Mouse (Mus musculus) CH12.LX (cell line): ENCODE measurements around the gene Vamp9. TPM values are rescaled to one million over a fixed set of nuclear protein-coding genes. Genes with fewer than 3 reads are reported as not detected.

Experiments
- DNase-seq: peaks from one replicate; pipeline ENCODE4 v3.0.0-alpha.2; 2013; ENCODE audit errors: extremely low read depth
- H3K27ac ChIP-seq: 2 replicates; pipeline ENCODE4 v1.5.1; 2012; ENCODE audit warnings: low read depth, mild to moderate bottlenecking, control low read depth, moderate library complexity; ENCODE audit not compliant: insufficient read depth
- H3K27me3 ChIP-seq: replicated peaks from 2 replicates; pipeline ENCODE3; 2012; ENCODE audit warnings: inconsistent platforms
- H3K36me3 ChIP-seq, 2 experiments: replicated peaks in 1 of 2; 2 replicates each; pipeline versions ENCODE3 to v1.6.1; 2012; ENCODE audit warnings: inconsistent platforms in 1 of 2, low read length in 1 of 2, mild to moderate bottlenecking in 1 of 2, mixed read lengths in 1 of 2, moderate library complexity in 1 of 2; ENCODE audit not compliant: control insufficient read depth in 1 of 2, insufficient read depth in 1 of 2
- H3K4me1 ChIP-seq, 2 experiments: 2 replicates each; pipeline ENCODE4 v1.6.1; 2012; ENCODE audit warnings: inconsistent platforms in 1 of 2, moderate library complexity in 1 of 2; ENCODE audit not compliant: insufficient read depth in 2 of 2, control insufficient read depth in 1 of 2
- H3K4me2 ChIP-seq: 2 replicates; pipeline ENCODE4 v1.6.1; 2012; ENCODE audit warnings: low read depth, mild to moderate bottlenecking, control low read depth; ENCODE audit not compliant: poor library complexity, insufficient read depth, severe bottlenecking
- H3K4me3 ChIP-seq, 3 experiments: fragments of 150-350 bp in 1 of 3; sonication (generic) in 1 of 3; replicated peaks in 1 of 3; 2 replicates each; pipeline versions ENCODE3 to v1.5.1; 2011 to 2012; ENCODE audit warnings: low read depth in 2 of 3, low read length in 2 of 3, mild to moderate bottlenecking in 2 of 3, moderate library complexity in 2 of 3, control low read depth in 1 of 3, improper control_type of control experiment in 1 of 3, inconsistent platforms in 1 of 3, mixed read lengths in 1 of 3; ENCODE audit not compliant: poor library complexity in 1 of 3
- H3K79me2 ChIP-seq: replicated peaks from 2 replicates; pipeline ENCODE4 v1.6.1; 2012; ENCODE audit warnings: mild to moderate bottlenecking, moderate library complexity; ENCODE audit not compliant: control insufficient read depth, poor library complexity, insufficient read depth, severe bottlenecking; ENCODE audit errors: extremely low read depth
- H3K9ac ChIP-seq: 2 replicates; pipeline ENCODE4 v1.6.1; 2012; ENCODE audit warnings: low read depth, mild to moderate bottlenecking, control low read depth, moderate library complexity; ENCODE audit not compliant: insufficient read depth
- H3K9me3 ChIP-seq: replicated peaks from 2 replicates; pipeline ENCODE3; 2012; ENCODE audit warnings: low read length, inconsistent platforms, mixed read lengths
- CHD1 ChIP-seq: IDR thresholded peaks from 2 replicates; pipeline ENCODE4 v1.6.1; 2012; ENCODE audit warnings: low read depth, low read length, improper control_type of control experiment, inconsistent platforms
- CTCF ChIP-seq, 2 experiments: IDR thresholded peaks in 1 of 2; conservative IDR thresholded peaks in 1 of 2; 2 replicates each; pipeline ENCODE4 v1.5.1; 2011 to 2012; ENCODE audit warnings: low read depth in 2 of 2, low read length in 2 of 2, improper control_type of control experiment in 1 of 2, inconsistent platforms in 1 of 2, mild to moderate bottlenecking in 1 of 2, moderate library complexity in 1 of 2
- ELF1 ChIP-seq: IDR thresholded peaks from 2 replicates; pipeline ENCODE4 v1.6.1; 2014; ENCODE audit warnings: low read depth, mild to moderate bottlenecking, inconsistent platforms, low read length, improper control_type of control experiment
- EP300 ChIP-seq: IDR thresholded peaks from 2 replicates; pipeline ENCODE4 v1.6.1; 2011; ENCODE audit warnings: low read length, improper control_type of control experiment
- ETS1 ChIP-seq: conservative IDR thresholded peaks from 2 replicates; pipeline ENCODE4 v1.6.1; 2012; ENCODE audit warnings: low read depth, mild to moderate bottlenecking, inconsistent platforms, low read length, improper control_type of control experiment, moderate library complexity
- HCFC1 ChIP-seq: IDR thresholded peaks from 2 replicates; pipeline ENCODE4 v1.6.1; 2012; ENCODE audit warnings: low read depth, mild to moderate bottlenecking, inconsistent platforms, low read length, improper control_type of control experiment
- JUND ChIP-seq: conservative IDR thresholded peaks from 2 replicates; pipeline ENCODE4 v1.6.1; 2011; ENCODE audit warnings: low read depth, low read length, improper control_type of control experiment
- MAFK ChIP-seq: IDR thresholded peaks from 2 replicates; pipeline ENCODE4 v1.6.1; 2011; ENCODE audit warnings: low read length, improper control_type of control experiment; ENCODE audit not compliant: insufficient replicate concordance
- MAZ ChIP-seq: IDR thresholded peaks from 2 replicates; pipeline ENCODE4 v1.6.1; 2012; ENCODE audit warnings: low read depth, mild to moderate bottlenecking, inconsistent platforms, low read length, improper control_type of control experiment, moderate library complexity
- MEF2A ChIP-seq: IDR thresholded peaks from 2 replicates; pipeline ENCODE4 v1.6.1; 2014; ENCODE audit warnings: low read depth, mild to moderate bottlenecking, inconsistent platforms, low read length, improper control_type of control experiment, borderline replicate concordance
- NELFE ChIP-seq: IDR thresholded peaks from 2 replicates; pipeline ENCODE4 v1.6.1; 2011; ENCODE audit warnings: low read depth, low read length, improper control_type of control experiment
- NRF1 ChIP-seq: IDR thresholded peaks from 2 replicates; pipeline ENCODE4 v1.6.1; 2014; ENCODE audit warnings: low read depth, mild to moderate bottlenecking, inconsistent platforms, low read length, improper control_type of control experiment, moderate library complexity
- POLR2A ChIP-seq: IDR thresholded peaks from 2 replicates; pipeline ENCODE4 v1.6.1; 2011; ENCODE audit warnings: low read depth, mild to moderate bottlenecking, improper control_type of control experiment, low read length
- POLR2AphosphoS2 ChIP-seq: IDR thresholded peaks from 2 replicates; pipeline ENCODE4 v1.6.1; 2011; ENCODE audit warnings: low read depth, low read length, improper control_type of control experiment
- RCOR1 ChIP-seq: conservative IDR thresholded peaks from 2 replicates; pipeline ENCODE4 v1.6.1; 2012; ENCODE audit warnings: low read depth, mild to moderate bottlenecking, inconsistent platforms, low read length, improper control_type of control experiment
- SMC3 ChIP-seq: IDR thresholded peaks from 2 replicates; pipeline ENCODE4 v1.6.1; 2011; ENCODE audit warnings: low read depth, low read length, improper control_type of control experiment
- TBP ChIP-seq: conservative IDR thresholded peaks from 2 replicates; pipeline ENCODE4 v1.6.1; 2011; ENCODE audit warnings: low read depth, low read length, improper control_type of control experiment
- USF1 ChIP-seq: IDR thresholded peaks from 2 replicates; pipeline ENCODE4 v1.6.1; 2014; ENCODE audit warnings: low read depth, mild to moderate bottlenecking, inconsistent platforms, low read length, improper control_type of control experiment
- USF2 ChIP-seq: conservative IDR thresholded peaks from 2 replicates; pipeline ENCODE4 v1.6.1; 2011; ENCODE audit warnings: low read depth, low read length, improper control_type of control experiment
- ZKSCAN1 ChIP-seq: IDR thresholded peaks from 2 replicates; pipeline ENCODE4 v1.6.1; 2012; ENCODE audit warnings: low read depth, inconsistent platforms, low read length, improper control_type of control experiment, borderline replicate concordance
- ZMIZ1 ChIP-seq: IDR thresholded peaks from 2 replicates; pipeline ENCODE4 v1.6.1; 2012; ENCODE audit warnings: low read depth, mild to moderate bottlenecking, inconsistent platforms, low read length, improper control_type of control experiment
- ZNF384 ChIP-seq: IDR thresholded peaks from 2 replicates; pipeline ENCODE4 v1.6.1; 2012; ENCODE audit warnings: low read depth, low read length, improper control_type of control experiment, inconsistent platforms
- dilution Hi-C: fragments of 300-500 bp; cut with MboI; formaldehyde crosslinking; loops from 2 replicates; pipeline ENCODE4 v1.14.3; 2020; ENCODE audit warnings: low sequenced_read_pairs; ENCODE audit not compliant: extremely low pct_unique_long_range_greater_than_20kb, extremely low pct_ligation_motif_present
- in situ Hi-C: fragments of 300-500 bp; cut with MboI; formaldehyde crosslinking; loops from 3 replicates; pipeline ENCODE4 v1.14.3; 2019; ENCODE audit warnings: low sequenced_read_pairs, low pct_ligation_motif_present, low pct_unique_long_range_greater_than_20kb, mixed read lengths
- polyA plus RNA-seq: library from polyadenylated mRNA; unstranded; fragments of >175 nt; gene quantifications from 2 replicates; pipeline ENCODE4 v1.2.1, GENCODE M21; 2012; ENCODE audit warnings: low read depth; ENCODE audit not compliant: insufficient read length
- total RNA-seq, 2 experiments: library from RNA; depleted of rRNA; stranded (reverse); fragments of 300-350 nt in 1 of 2; fragments of >200 nt in 1 of 2; gene quantifications; 2 replicates each; pipeline ENCODE4 v1.2.3; 2012 to 2014

Gene Vamp9
- total and polyA plus RNA-seq, 3 experiments: not detected

- H3K27me3 ChIP-seq: no peaks in the 10 kb centered on the region
- H3K36me3 ChIP-seq: no peaks in the 10 kb centered on the region
- no peak for DNase-seq
- TF ChIP-seq MAZ (no peak), NRF1 (no peak), USF2 (no peak), JUND (no peak)
- dilution Hi-C loops: no loop called here
- H3K4me2 ChIP-seq: no peak overlapping the region
- no peaks in the 10 kb centered on the region for H3K9me3 ChIP-seq
- H3K9ac ChIP-seq: no peak overlapping the region
- no peaks in the 10 kb centered on the region for H3K4me1 ChIP-seq
- H3K79me2 ChIP-seq: no peaks in the 10 kb centered on the region
- H3K27ac ChIP-seq: no peak overlapping the region
- in situ Hi-C loops: no loop called here
- H3K4me3 ChIP-seq: no peak overlapping the region
Measured at GRCm38 (mm10) chr5:99868923-99869322, 37.1 kb upstream of the Vamp9 start.

- dilution Hi-C loops: no loop called here
- no peak overlapping the region for H3K4me3 ChIP-seq
- in situ Hi-C loops: loop anchor here (25.0 kb wide), 1 partner anchor 665 kb away; no protein-coding TSS in a partner anchor
- H3K27ac ChIP-seq: no peak overlapping the region
- no peak overlapping the region for H3K9ac ChIP-seq
- no peaks in the 10 kb centered on the region for H3K9me3 ChIP-seq
- DNase-seq: no peak
- no peaks in the 10 kb centered on the region for H3K27me3 ChIP-seq
- no peak for TF ChIP-seq ZMIZ1
- TF ChIP-seq MEF2A: no peak
- no peak for TF ChIP-seq CHD1
- TF ChIP-seq MAFK: no peak
- TF ChIP-seq SMC3: no peak
- TF ChIP-seq USF1: no peak
- TF ChIP-seq RCOR1: no peak
- TF ChIP-seq HCFC1: no peak
- no peak for TF ChIP-seq POLR2AphosphoS2
- TF ChIP-seq EP300: no peak
- no peak for TF ChIP-seq CTCF (conservative IDR thresholded peaks at IDR 0.05 in 1 of 2, IDR thresholded peaks at IDR 0.05 in 1 of 2; ENCODE audit: low read depth in 2 of 2, low read length in 2 of 2)
- TF ChIP-seq JUND: no peak
- TF ChIP-seq POLR2A: no peak
- TF ChIP-seq ZNF384: no peak
- no peak for TF ChIP-seq TBP
- no peak for TF ChIP-seq ETS1
- no peak for TF ChIP-seq NRF1
- no peak for TF ChIP-seq ELF1
- no peak for TF ChIP-seq NELFE
- no peak for TF ChIP-seq ZKSCAN1
- H3K79me2 ChIP-seq: no peaks in the 10 kb centered on the region
- H3K4me1 ChIP-seq: no peaks in the 10 kb centered on the region
- H3K36me3 ChIP-seq: no peaks in the 10 kb centered on the region
- H3K4me2 ChIP-seq: no peak overlapping the region
Measured at GRCm38 (mm10) chr5:99877565-99877964, 28.5 kb upstream of the Vamp9 start.
